12 mouse cellular contexts compared by ENCODE assay signal in the genomic region with DNA sequence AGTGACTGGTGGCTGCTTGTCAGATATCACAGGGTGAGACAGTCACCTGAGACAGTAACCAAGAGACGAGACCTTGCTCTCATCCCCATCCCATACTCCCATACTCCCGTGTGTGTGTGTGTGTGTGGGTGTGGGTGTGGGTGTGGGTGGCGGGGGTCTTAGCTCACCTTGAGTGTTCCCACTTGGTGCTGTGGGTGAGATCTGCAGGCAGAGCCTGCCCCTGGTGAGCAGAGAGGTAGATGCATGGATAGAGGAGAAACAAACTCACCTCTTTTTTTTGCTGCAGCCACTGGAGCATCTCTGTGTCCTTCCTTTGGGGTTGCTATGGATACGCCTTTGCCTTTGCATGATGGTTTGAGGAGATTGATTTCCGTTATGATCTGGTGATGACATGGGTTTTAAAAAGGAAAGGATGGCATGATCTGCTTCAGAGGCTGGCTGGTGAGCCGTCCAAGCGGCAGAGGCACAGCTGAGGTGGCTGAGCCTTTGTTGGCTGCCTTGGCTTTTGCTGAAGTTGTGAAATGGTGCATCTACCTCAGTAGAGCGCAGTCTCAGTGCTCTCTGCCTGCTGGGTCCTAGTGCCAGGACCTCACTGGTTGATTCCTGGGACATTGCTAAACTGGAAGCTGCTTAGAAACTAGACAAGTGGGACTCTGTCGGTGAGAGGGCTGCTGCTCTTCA. TPM values are rescaled to one million over a fixed set of nuclear protein-coding genes. Genes with fewer than 3 reads are reported as not detected.
A peak's percentile ranks its signal among the peaks of the same experiment; 100 is the strongest.
DNase-seq lines count a peak whose midpoint lies in the region; ATAC-seq and TF ChIP-seq lines count a peak whose summit lies in the region.
"Had no signal": no experiment of that assay in that cellular context is flagged by ENCODE, and none has a peak within 500 bp of the region (broad histone marks: within the 10 kb centered on the region; RNA-seq: fewer than 3 reads in every experiment).

No protein-coding gene starts in this region.

- H3K36me3 ChIP-seq in stomach, embryonic 14.5 days (ENCODE audit: control insufficient read depth, insufficient read depth, low read length): no peaks in the 10 kb centered on the region; the same call in none of the 2 replicates
- H3K36me3 ChIP-seq in stomach, postnatal 0 days (ENCODE audit: control insufficient read depth, insufficient read depth, low read length): no peaks in the 10 kb centered on the region
- H3K36me3 ChIP-seq in hindbrain, embryonic 10.5 days: peaks cover 9% of the 10 kb centered on the region; the same call in 1 of the 2 replicates
- H3K36me3 ChIP-seq in midbrain, embryonic 10.5 days: peaks cover 7% of the 10 kb centered on the region
- H3K36me3 ChIP-seq in kidney, adult 2 months (ENCODE audit: control insufficient read depth, insufficient read depth, low read length): no peaks in the 10 kb centered on the region

- H3K27me3 ChIP-seq in stomach, embryonic 14.5 days (ENCODE audit: control insufficient read depth, insufficient read depth, low read length): no peaks in the 10 kb centered on the region
- H3K27me3 ChIP-seq in stomach, postnatal 0 days (ENCODE audit: control insufficient read depth, insufficient read depth, low read length): no peaks in the 10 kb centered on the region
- H3K27me3 ChIP-seq in hindbrain, embryonic 10.5 days (ENCODE audit: insufficient read depth, poor library complexity, severe bottlenecking): no peaks in the 10 kb centered on the region
- H3K27me3 ChIP-seq in midbrain, embryonic 10.5 days (ENCODE audit: low read depth, poor library complexity, severe bottlenecking): no peaks in the 10 kb centered on the region
- H3K27me3 ChIP-seq in kidney, adult 2 months (replicated peaks; ENCODE audit: control insufficient read depth, insufficient read depth, low read length): no peaks in the 10 kb centered on the region
- H3K27me3 ChIP-seq: heart, embryonic 15.5 days had no signal

- no peak for DNase-seq in stomach, postnatal 0 days (ENCODE audit: low spot score)
- no peak for DNase-seq in hindbrain, embryonic 10.5 days (ENCODE audit: low spot score)
- no peak for DNase-seq in midbrain, embryonic 10.5 days (ENCODE audit: low spot score)
- DNase-seq in kidney, adult 2 months: no peak
- DNase-seq in thymus, postnatal 36 days: no peak
- DNase-seq in urinary bladder, postnatal 14 days (ENCODE audit: low spot score): no peak
- DNase-seq: kidney, postnatal 36 days had no signal

- no peak overlapping the region for H3K27ac ChIP-seq in stomach, embryonic 14.5 days (ENCODE audit: low read length)
- H3K27ac ChIP-seq in stomach, postnatal 0 days (replicated peaks): no peak overlapping the region
- peak overlapping the region; percentile 30; the same call in 1 of the 2 replicates for H3K27ac ChIP-seq in hindbrain, embryonic 10.5 days
- peak overlapping the region; percentile 38; the same call in 1 of the 2 replicates for H3K27ac ChIP-seq in midbrain, embryonic 10.5 days (replicated peaks)
- H3K27ac ChIP-seq in kidney, adult 2 months (ENCODE audit: insufficient read depth, low read depth, low read length): no peak overlapping the region
- H3K27ac ChIP-seq: heart, embryonic 15.5 days had no signal

- no peak for TF ChIP-seq CTCF in stomach, postnatal 0 days (IDR thresholded peaks at IDR 0.05; ENCODE audit: low read depth)
- no peak for TF ChIP-seq CTCF in kidney, adult 2 months (conservative IDR thresholded peaks at IDR 0.05; ENCODE audit: insufficient read depth, insufficient read length, low read depth, low read length)

- H3K9ac ChIP-seq in stomach, embryonic 14.5 days (replicated peaks; ENCODE audit: low read depth, low read length): 0 out of 2 replicates have a peak overlapping the region, but pooled peaks have one; percentile 21
- H3K9ac ChIP-seq in stomach, postnatal 0 days (ENCODE audit: low read length): no peak overlapping the region
- H3K9ac ChIP-seq: heart, embryonic 15.5 days had no signal

- no peaks in the 10 kb centered on the region for H3K9me3 ChIP-seq in stomach, embryonic 14.5 days (ENCODE audit: control insufficient read depth, low read depth, low read length)
- no peaks in the 10 kb centered on the region for H3K9me3 ChIP-seq in stomach, postnatal 0 days (ENCODE audit: control insufficient read depth, low read length)
- H3K9me3 ChIP-seq in hindbrain, embryonic 10.5 days: no peaks in the 10 kb centered on the region
- H3K9me3 ChIP-seq in midbrain, embryonic 10.5 days (replicated peaks): no peaks in the 10 kb centered on the region
- H3K9me3 ChIP-seq: G1E; heart, embryonic 15.5 days had no signal

- H3K4me1 ChIP-seq in stomach, embryonic 14.5 days (ENCODE audit: control insufficient read depth, insufficient read depth, low read length): 0 out of 2 replicates have a peak, but pooled peaks cover 4% of the 10 kb centered on the region
- no peaks in the 10 kb centered on the region for H3K4me1 ChIP-seq in stomach, postnatal 0 days (replicated peaks; ENCODE audit: control insufficient read depth, insufficient read depth)
- peaks cover 13% of the 10 kb centered on the region for H3K4me1 ChIP-seq in hindbrain, embryonic 10.5 days (replicated peaks)
- H3K4me1 ChIP-seq in midbrain, embryonic 10.5 days: peaks cover 29% of the 10 kb centered on the region
- H3K4me1 ChIP-seq in kidney, adult 2 months (ENCODE audit: control insufficient read depth, insufficient read depth, low read length): peaks cover 10% of the 10 kb centered on the region; the same call in 1 of the 2 replicates

- no peak overlapping the region for H3K4me3 ChIP-seq in stomach, embryonic 14.5 days (ENCODE audit: low read depth, low read length)
- H3K4me3 ChIP-seq in stomach, postnatal 0 days (ENCODE audit: low read depth, low read length): no peak overlapping the region
- no peak overlapping the region for H3K4me3 ChIP-seq in hindbrain, embryonic 10.5 days
- no peak overlapping the region for H3K4me3 ChIP-seq in midbrain, embryonic 10.5 days
- H3K4me3 ChIP-seq in kidney, adult 2 months (ENCODE audit: insufficient read depth, low read depth, low read length): no peak overlapping the region
- H3K4me3 ChIP-seq: erythroblast, embryonic 14.5 days; heart, embryonic 15.5 days; myocyte had no signal

- TF ChIP-seq EP300 in stomach, postnatal 0 days (optimal IDR thresholded peaks at IDR 0.05): no peak

- ATAC-seq in stomach, embryonic 14.5 days (ENCODE audit: insufficient number of reproducible peaks, insufficient read depth, low FRiP score, low read depth): no peak
- ATAC-seq in stomach, postnatal 0 days (ENCODE audit: low FRiP score, low TSS enrichment): no peak

- H3K4me2 ChIP-seq in stomach, embryonic 14.5 days (replicated peaks; ENCODE audit: low read depth, low read length): no peak overlapping the region
- no peak overlapping the region for H3K4me2 ChIP-seq in stomach, postnatal 0 days (replicated peaks; ENCODE audit: low read depth)
- H3K4me2 ChIP-seq: heart, embryonic 15.5 days had no signal

- 63% methylated on average over 9 of the region's 9 CpGs for WGBS in stomach, embryonic 14.5 days
- WGBS in stomach, postnatal 0 days: 67% methylated on average over 9 of the region's 9 CpGs
- WGBS in hindbrain, embryonic 10.5 days: 55% methylated on average over 9 of the region's 9 CpGs
- 57% methylated on average over 9 of the region's 9 CpGs for WGBS in midbrain, embryonic 10.5 days
- WGBS in kidney, adult 2 months: 75% methylated on average over 9 of the region's 9 CpGs

- no peak for TF ChIP-seq POLR2A in kidney, adult 2 months (IDR thresholded peaks at IDR 0.05; ENCODE audit: low read depth, low read length)

RNA-seq across cellular contexts. Expression of gene Dctn1, which starts 6.7 kb away (rescaled TPM):
- 70.4 and 73.9 TPM in 2 replicates for polyA plus RNA-seq in stomach, embryonic 14.5 days (2014; fragmentation: Nextera tagmentation; extraction: Ambion mirVana)
- 42.9 and 43.5 TPM in 2 replicates for polyA plus RNA-seq in stomach, postnatal 0 days (2015; fragmentation: Nextera tagmentation; extraction: Ambion mirVana)
- polyA plus RNA-seq in hindbrain, embryonic 10.5 days (2016; fragmentation: Nextera tagmentation; extraction: Ambion mirVana): 121 and 140 TPM in 2 replicates
- polyA plus RNA-seq in midbrain, embryonic 10.5 days (2016; fragmentation: Nextera tagmentation; extraction: Ambion mirVana): 105 and 128 TPM in 2 replicates
- polyA plus RNA-seq in kidney, adult 2 months (2012; rRNA removed): 93.1 and 117 TPM in 2 replicates

RNA-seq across cellular contexts. Expression of gene 1700003E16Rik, which starts 16.2 kb away (rescaled TPM):
- 0.77 and 1.2 TPM in 2 replicates for polyA plus RNA-seq in stomach, embryonic 14.5 days (2014; fragmentation: Nextera tagmentation; extraction: Ambion mirVana)
- 1.1 TPM in 2 replicates for polyA plus RNA-seq in stomach, postnatal 0 days (2015; fragmentation: Nextera tagmentation; extraction: Ambion mirVana)
- 3.1 and 6.0 TPM in 2 replicates for polyA plus RNA-seq in hindbrain, embryonic 10.5 days (2016; fragmentation: Nextera tagmentation; extraction: Ambion mirVana)
- polyA plus RNA-seq in midbrain, embryonic 10.5 days (2016; fragmentation: Nextera tagmentation; extraction: Ambion mirVana): 1.9 and 2.0 TPM in 2 replicates
- 1.4 and 1.6 TPM in 2 replicates for polyA plus RNA-seq in kidney, adult 2 months (2012; rRNA removed)
- polyA plus RNA-seq: erythroblast, embryonic 14.5 days; G1E had no signal

RNA-seq across cellular contexts. Expression of gene Wdr54, which starts 16.2 kb away (rescaled TPM):
- polyA plus RNA-seq in stomach, embryonic 14.5 days (2014; fragmentation: Nextera tagmentation; extraction: Ambion mirVana): 5.3 and 5.8 TPM in 2 replicates
- 1.6 and 1.7 TPM in 2 replicates for polyA plus RNA-seq in stomach, postnatal 0 days (2015; fragmentation: Nextera tagmentation; extraction: Ambion mirVana)
- 14.2 and 15.9 TPM in 2 replicates for polyA plus RNA-seq in hindbrain, embryonic 10.5 days (2016; fragmentation: Nextera tagmentation; extraction: Ambion mirVana)
- polyA plus RNA-seq in midbrain, embryonic 10.5 days (2016; fragmentation: Nextera tagmentation; extraction: Ambion mirVana): 13.0 and 14.6 TPM in 2 replicates
- polyA plus RNA-seq in kidney, adult 2 months (2012; rRNA removed): 4.4 and 4.7 TPM in 2 replicates
- polyA plus RNA-seq: G1E had no signal

RNA-seq across cellular contexts. Expression of gene Rtkn, which starts 37.1 kb away (rescaled TPM):
- polyA plus RNA-seq in stomach, embryonic 14.5 days (2014; fragmentation: Nextera tagmentation; extraction: Ambion mirVana): 18.8 and 19.2 TPM in 2 replicates
- 18.5 and 20.4 TPM in 2 replicates for polyA plus RNA-seq in stomach, postnatal 0 days (2015; fragmentation: Nextera tagmentation; extraction: Ambion mirVana)
- 40.5 and 46.4 TPM in 2 replicates for polyA plus RNA-seq in hindbrain, embryonic 10.5 days (2016; fragmentation: Nextera tagmentation; extraction: Ambion mirVana)
- polyA plus RNA-seq in midbrain, embryonic 10.5 days (2016; fragmentation: Nextera tagmentation; extraction: Ambion mirVana): 35.3 and 39.7 TPM in 2 replicates
- polyA plus RNA-seq in kidney, adult 2 months (2012; rRNA removed): 73.6 and 96.1 TPM in 2 replicates

RNA-seq across cellular contexts. Expression of gene Ino80b, which starts 47.1 kb away (rescaled TPM):
- polyA plus RNA-seq in stomach, embryonic 14.5 days (2014; fragmentation: Nextera tagmentation; extraction: Ambion mirVana): 13.6 and 16.5 TPM in 2 replicates
- 7.7 and 9.4 TPM in 2 replicates for polyA plus RNA-seq in stomach, postnatal 0 days (2015; fragmentation: Nextera tagmentation; extraction: Ambion mirVana)
- 19.8 and 22.8 TPM in 2 replicates for polyA plus RNA-seq in hindbrain, embryonic 10.5 days (2016; fragmentation: Nextera tagmentation; extraction: Ambion mirVana)
- polyA plus RNA-seq in midbrain, embryonic 10.5 days (2016; fragmentation: Nextera tagmentation; extraction: Ambion mirVana): 18.2 and 18.7 TPM in 2 replicates
- 19.0 and 29.8 TPM in 2 replicates for polyA plus RNA-seq in kidney, adult 2 months (2012; rRNA removed)

Comparison
In these comparisons a context has a peak if more than half of its experiments do, and no peak if none do; other contexts are left out.
1. H3K27ac ChIP-seq: peak in hindbrain, embryonic 10.5 days (single experiment) and midbrain, embryonic 10.5 days (single experiment); none in stomach, embryonic 14.5 days (single experiment), stomach, postnatal 0 days (single experiment) and kidney, adult 2 months (single experiment).